Mouse (Mus musculus) midbrain, embryonic 10.5 days (tissue): ENCODE results near the gene Wwc2. TPM values are rescaled to one million over a fixed set of nuclear protein-coding genes. Genes with fewer than 3 reads are reported as not detected.

Experiments
- DNase-seq: peaks from one replicate; pipeline ENCODE4 v3.0.0-alpha.2; 2017; ENCODE audit warnings: low spot score
- H3K27ac ChIP-seq: fragments of 300-500 bp; sonication (generic); replicated peaks from 2 replicates; pipeline ENCODE4 v1.5.1; 2016; ENCODE audit warnings: mild to moderate bottlenecking
- H3K27me3 ChIP-seq: fragments of 300-500 bp; sonication (generic); 2 replicates; pipeline ENCODE4 v1.6.1; 2016; ENCODE audit warnings: low read depth, mild to moderate bottlenecking; ENCODE audit not compliant: poor library complexity, severe bottlenecking
- H3K36me3 ChIP-seq: fragments of 300-500 bp; sonication (generic); 2 replicates; pipeline ENCODE4 v1.6.1; 2016; ENCODE audit warnings: mild to moderate bottlenecking, moderate library complexity
- H3K4me1 ChIP-seq: fragments of 300-500 bp; sonication (generic); 2 replicates; pipeline ENCODE4 v1.6.1; 2016
- H3K4me3 ChIP-seq: fragments of 300-500 bp; sonication (generic); 2 replicates; pipeline ENCODE4 v1.5.1; 2016; ENCODE audit warnings: mild to moderate bottlenecking, moderate library complexity
- H3K9me3 ChIP-seq: fragments of 300-500 bp; sonication (generic); replicated peaks from 2 replicates; pipeline ENCODE4 v1.6.1; 2016; ENCODE audit warnings: mild to moderate bottlenecking
- WGBS: fragments of 180-500 bp; shearing (Covaris S2); methylation state at CpG from one replicate; pipeline ENCODE4 v1.1.7; 2016; 5-methylcytosine and 5-hydroxymethylcytosine counted together
- polyA plus RNA-seq: library from polyadenylated mRNA; unstranded; fragments of >200 nt; fragmentation: Nextera tagmentation; extraction: Ambion mirVana; gene quantifications from 2 replicates; pipeline ENCODE4 v1.2.1, GENCODE M21; 2016

Wwc2 gene
- polyA plus RNA-seq, 1 experiment from 2014 or later: 7.1 TPM

DNA sequence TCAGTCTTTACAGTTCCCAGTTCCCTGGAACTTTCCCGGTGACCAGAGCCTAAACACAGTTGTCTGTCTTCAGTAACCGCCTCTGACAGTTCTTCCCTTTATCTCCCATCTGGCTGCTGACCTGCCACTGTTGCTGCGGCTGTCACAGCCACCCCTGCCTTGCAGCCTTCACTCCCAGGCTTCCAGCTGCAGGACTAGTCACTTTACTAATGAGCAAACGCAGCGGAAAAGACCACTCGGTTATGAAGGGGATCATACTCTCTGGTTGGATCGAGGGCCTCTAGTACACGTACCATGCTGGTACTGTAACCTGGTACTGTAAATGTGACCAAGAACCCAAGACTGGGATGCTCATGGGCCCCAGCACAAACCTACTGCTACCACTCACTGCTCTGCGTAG is 83.7 kb downstream of the Wwc2 start:
- H3K9me3 ChIP-seq: peaks cover 6% of the 10 kb centered on the region; the same call in 1 of the 2 replicates
- whole genome bisulfite sequencing: 91% methylated on average over 9 of the region's 9 CpGs
- DNase-seq: no peak
- no peaks in the 10 kb centered on the region for H3K4me1 ChIP-seq
- H3K36me3 ChIP-seq: no peaks in the 10 kb centered on the region
- H3K27me3 ChIP-seq: no peaks in the 10 kb centered on the region
- no peak overlapping the region for H3K4me3 ChIP-seq
- H3K27ac ChIP-seq: no peak overlapping the region

DNA sequence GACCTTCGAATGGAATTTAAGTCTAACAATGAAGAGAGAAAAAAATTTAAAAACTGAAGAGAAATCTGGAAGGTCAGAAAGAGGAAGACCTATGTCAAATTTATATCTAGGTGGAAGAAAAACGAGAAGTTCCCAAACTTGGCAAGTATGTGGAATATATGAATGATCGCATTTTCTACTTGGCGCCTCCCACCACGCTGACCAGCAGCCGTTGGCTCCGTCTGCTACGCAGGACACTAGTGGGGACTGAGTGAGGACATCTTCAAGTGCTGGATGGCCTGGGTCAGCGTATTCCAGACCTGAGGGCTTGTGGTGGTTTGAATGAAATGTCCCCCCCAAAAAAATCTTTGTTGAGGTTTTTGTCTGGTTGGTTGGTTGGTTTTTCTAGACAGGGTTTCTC is 84.6 kb downstream of the Wwc2 start:
- no peaks in the 10 kb centered on the region for H3K27me3 ChIP-seq
- peaks cover 6% of the 10 kb centered on the region; the same call in 1 of the 2 replicates for H3K9me3 ChIP-seq
- no peak overlapping the region for H3K4me3 ChIP-seq
- H3K27ac ChIP-seq: no peak overlapping the region
- no peaks in the 10 kb centered on the region for H3K36me3 ChIP-seq
- WGBS: 95% methylated on average over 9 of the region's 9 CpGs
- H3K4me1 ChIP-seq: no peaks in the 10 kb centered on the region
- DNase-seq: no peak

DNA sequence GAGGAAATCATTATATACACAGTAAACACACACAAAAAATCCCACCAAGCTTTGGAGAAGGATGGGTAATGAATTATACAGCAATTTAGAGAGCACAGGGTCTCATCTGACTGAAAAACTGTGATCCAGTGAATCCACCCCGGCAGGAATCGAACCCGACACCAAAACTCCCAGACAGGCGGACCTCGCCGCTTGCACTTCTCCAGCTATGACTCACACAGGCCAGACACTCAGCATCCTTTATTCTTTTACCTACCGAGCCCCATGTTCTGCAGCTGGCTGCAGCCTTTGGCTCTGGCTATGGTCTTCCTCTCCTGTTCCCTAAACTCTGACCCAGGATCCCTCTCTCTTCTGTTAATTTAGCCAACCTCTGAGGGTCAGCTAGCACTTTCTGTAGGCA is 85.5 kb downstream of the Wwc2 start:
- DNase-seq: no peak
- Histone ChIP-seq H3K4me1 (no peaks in the 10 kb centered on the region), H3K4me3 (no peak overlapping the region), H3K27me3 (no peaks in the 10 kb centered on the region), H3K9me3 (peaks cover 6% of the 10 kb centered on the region; the same call in 1 of the 2 replicates), H3K36me3 (peaks cover 5% of the 10 kb centered on the region; the same call in 1 of the 2 replicates), H3K27ac (no peak overlapping the region)
- WGBS: 90% methylated on average over 7 of the region's 7 CpGs

DNA sequence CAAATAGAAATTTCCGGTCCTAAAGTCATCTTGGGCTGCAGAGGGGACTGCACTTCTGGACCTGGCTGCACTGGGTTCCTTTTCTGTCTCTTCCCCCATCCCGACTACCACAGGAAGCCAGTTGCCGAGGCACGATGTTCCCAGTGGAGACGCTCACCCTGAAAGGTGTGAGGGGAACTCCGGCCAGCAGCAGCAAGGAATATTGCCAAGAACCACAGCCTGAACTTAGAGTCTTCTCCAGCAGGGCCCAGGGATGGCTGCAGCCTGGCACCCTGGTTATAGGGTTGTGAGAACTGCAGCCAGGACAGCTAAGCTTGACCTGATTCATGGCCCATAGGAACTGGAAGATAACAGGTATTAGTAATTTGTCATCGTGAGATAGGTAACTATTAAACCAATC is 86.7 kb downstream of the Wwc2 start:
- peaks cover 15% of the 10 kb centered on the region; the same call in 1 of the 2 replicates for H3K36me3 ChIP-seq
- H3K27me3 ChIP-seq: no peaks in the 10 kb centered on the region
- no peaks in the 10 kb centered on the region for H3K4me1 ChIP-seq
- no peak for DNase-seq
- no peak overlapping the region for H3K27ac ChIP-seq
- no peak overlapping the region for H3K4me3 ChIP-seq
- WGBS: 89% methylated on average over 7 of the region's 7 CpGs
- no peaks in the 10 kb centered on the region for H3K9me3 ChIP-seq

DNA sequence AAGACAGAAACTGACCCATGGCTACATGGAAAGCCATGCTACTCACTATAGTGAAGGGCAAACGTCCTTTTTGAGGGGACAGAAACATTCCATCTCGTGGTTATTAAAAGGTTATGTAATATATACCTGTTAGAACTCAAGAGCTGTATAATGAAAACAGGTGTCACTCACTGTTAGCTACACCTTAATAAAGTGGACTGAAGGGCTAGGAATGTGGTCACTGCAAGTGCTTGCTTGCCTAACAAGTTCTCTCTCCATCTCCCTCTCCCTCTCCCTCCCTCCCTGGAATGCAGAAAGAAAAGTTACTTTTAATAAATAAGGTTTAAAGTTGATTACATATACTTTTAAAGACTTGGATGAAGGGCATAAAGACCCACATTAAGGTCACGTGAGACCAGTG is 88.0 kb downstream of the Wwc2 start:
- no peaks in the 10 kb centered on the region for H3K27me3 ChIP-seq
- H3K27ac ChIP-seq: no peak overlapping the region

DNA sequence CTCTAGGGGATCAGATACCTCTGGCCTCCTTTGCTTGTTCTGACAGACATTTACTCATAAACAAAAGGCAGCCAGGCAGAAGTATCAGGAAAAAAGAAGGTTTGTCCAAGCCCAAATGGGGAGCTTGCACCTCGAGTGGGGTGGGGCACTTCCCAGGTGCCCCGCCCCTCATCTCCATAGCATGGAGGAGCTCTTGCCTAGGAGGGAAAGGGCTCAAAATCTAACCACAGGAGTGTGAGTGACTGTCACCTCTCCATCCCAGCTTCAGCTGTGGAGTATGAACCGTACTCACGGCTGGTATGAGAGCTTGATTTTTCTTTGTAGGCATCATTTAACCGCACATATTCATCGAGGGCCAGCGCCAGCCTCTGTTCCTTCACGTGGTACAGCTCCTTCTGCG is 90.4 kb downstream of the Wwc2 start:
- DNase-seq: no peak
- H3K27me3 ChIP-seq: no peaks in the 10 kb centered on the region
- no peak overlapping the region for H3K4me3 ChIP-seq
- H3K4me1 ChIP-seq: no peaks in the 10 kb centered on the region
- no peaks in the 10 kb centered on the region for H3K9me3 ChIP-seq
- 95% methylated on average over 9 of the region's 9 CpGs for WGBS
- no peak overlapping the region for H3K27ac ChIP-seq
- H3K36me3 ChIP-seq: peaks cover 20% of the 10 kb centered on the region

More for the DNA sequence above, 88.0 kb downstream of the Wwc2 start:
- no peaks in the 10 kb centered on the region for H3K4me1 ChIP-seq
- peaks cover 15% of the 10 kb centered on the region; the same call in 1 of the 2 replicates for H3K36me3 ChIP-seq
- no peaks in the 10 kb centered on the region for H3K9me3 ChIP-seq
- no peak overlapping the region for H3K4me3 ChIP-seq
- 83% methylated on average over 3 of the region's 3 CpGs for WGBS
- no peak for DNase-seq

DNA sequence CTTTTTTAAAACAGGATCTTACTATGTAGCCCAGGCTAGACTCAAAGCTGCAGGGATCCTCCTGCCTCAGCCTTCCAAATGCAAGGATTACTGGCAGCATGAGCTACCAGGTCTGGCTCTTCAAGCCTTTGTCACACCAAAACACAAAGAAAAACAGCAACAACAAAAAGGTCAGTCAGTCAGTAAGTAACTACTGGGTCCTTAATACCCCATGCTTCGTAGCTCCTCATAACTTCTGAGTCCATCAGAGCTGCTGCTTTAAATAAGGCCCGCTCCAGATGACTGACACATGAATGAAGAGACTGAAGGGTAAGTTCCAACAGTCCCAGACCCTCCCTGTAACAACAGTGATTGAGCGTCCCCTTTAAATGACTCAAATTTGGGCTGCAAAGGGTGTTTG is 90.8 kb downstream of the Wwc2 start:
- DNase-seq: no peak
- no peaks in the 10 kb centered on the region for H3K9me3 ChIP-seq
- 94% methylated on average over 3 of the region's 3 CpGs for WGBS

GRCm38 (mm10) chr8:47892419-47892818 is 98.3 kb downstream of the Wwc2 start:
- H3K27me3 ChIP-seq: no peaks in the 10 kb centered on the region
- H3K4me1 ChIP-seq: peaks cover 17% of the 10 kb centered on the region
- H3K36me3 ChIP-seq: peaks cover 5% of the 10 kb centered on the region
- 94% methylated on average over 3 of the region's 3 CpGs for WGBS
- H3K9me3 ChIP-seq: no peaks in the 10 kb centered on the region
- no peak for DNase-seq
- H3K4me3 ChIP-seq: no peak overlapping the region
- H3K27ac ChIP-seq: no peak overlapping the region

More for the DNA sequence above, 90.8 kb downstream of the Wwc2 start:
- no peaks in the 10 kb centered on the region for H3K4me1 ChIP-seq
- H3K27ac ChIP-seq: no peak overlapping the region
- H3K27me3 ChIP-seq: no peaks in the 10 kb centered on the region
- H3K4me3 ChIP-seq: no peak overlapping the region
- H3K36me3 ChIP-seq: peaks cover 20% of the 10 kb centered on the region

GRCm38 (mm10) chr8:47891641-47892040 is 99.1 kb downstream of the Wwc2 start:
- no peak overlapping the region for H3K4me3 ChIP-seq
- 83% methylated on average over 13 of the region's 13 CpGs for WGBS
- peaks cover 17% of the 10 kb centered on the region for H3K4me1 ChIP-seq
- H3K27me3 ChIP-seq: no peaks in the 10 kb centered on the region
- DNase-seq: no peak
- H3K27ac ChIP-seq: no peak overlapping the region
- no peaks in the 10 kb centered on the region for H3K9me3 ChIP-seq
- peaks cover 5% of the 10 kb centered on the region for H3K36me3 ChIP-seq

- Histone ChIP-seq H3K27me3 (no peaks in the 10 kb centered on the region), H3K4me3 (no peak overlapping the region), H3K36me3 (0 out of 2 replicates have a peak, but pooled peaks cover 5% of the 10 kb centered on the region), H3K9me3 (no peaks in the 10 kb centered on the region), H3K4me1 (peaks cover 17% of the 10 kb centered on the region), H3K27ac (no peak overlapping the region)
- 84% methylated on average over 13 of the region's 13 CpGs for WGBS
- DNase-seq: no peak
These were observed 99.9 kb downstream of the Wwc2 start for GRCm38 (mm10) chr8:47890814-47891210.

DNA sequence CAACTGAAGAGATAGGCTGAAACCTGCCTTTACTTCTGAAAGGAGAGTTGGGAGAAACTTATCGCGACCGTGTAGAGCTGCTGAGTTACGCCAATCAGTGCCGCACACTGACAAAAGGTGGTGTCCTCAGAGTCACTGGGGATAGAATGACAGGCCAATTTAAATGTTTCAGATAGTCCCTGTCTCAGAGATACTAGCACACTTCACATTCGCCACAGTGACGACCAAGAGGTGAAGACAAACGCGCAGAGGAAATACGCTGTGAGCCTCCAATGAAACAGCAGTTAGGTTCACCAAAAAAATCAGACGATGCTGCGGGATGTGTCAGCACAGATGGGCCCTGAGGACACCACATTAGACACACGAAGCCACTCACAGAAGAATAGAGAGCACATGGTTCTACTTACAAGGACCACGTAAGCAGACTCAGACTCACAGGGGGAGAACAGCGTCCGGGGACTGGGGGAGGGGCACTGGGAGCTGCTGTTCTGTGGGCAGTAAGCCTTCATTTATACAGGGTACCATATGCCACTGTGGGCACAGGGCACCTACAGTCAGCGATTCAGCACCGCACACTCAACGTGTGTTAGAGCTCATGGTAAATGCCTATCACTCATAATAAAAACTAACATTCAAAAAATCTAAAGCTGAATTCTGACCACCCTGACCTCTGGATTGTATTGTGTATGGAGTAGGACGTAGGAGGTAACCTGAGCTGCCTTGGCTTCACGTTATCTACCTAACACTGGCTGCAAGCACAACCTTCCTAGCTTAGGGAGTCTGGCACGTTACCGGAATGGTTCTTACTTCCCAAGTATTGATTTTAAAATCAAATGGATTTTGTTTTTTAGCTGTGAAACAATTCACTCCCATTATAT is 100.5 kb downstream of the Wwc2 start:
- no peak overlapping the region for H3K27ac ChIP-seq
- peaks cover 17% of the 10 kb centered on the region for H3K4me1 ChIP-seq
- no peak for DNase-seq
- H3K36me3 ChIP-seq: 0 out of 2 replicates have a peak, but pooled peaks cover 5% of the 10 kb centered on the region
- no peaks in the 10 kb centered on the region for H3K27me3 ChIP-seq
- 74% methylated on average over 23 of the region's 23 CpGs for WGBS
- H3K9me3 ChIP-seq: no peaks in the 10 kb centered on the region
- no peak overlapping the region for H3K4me3 ChIP-seq

DNA sequence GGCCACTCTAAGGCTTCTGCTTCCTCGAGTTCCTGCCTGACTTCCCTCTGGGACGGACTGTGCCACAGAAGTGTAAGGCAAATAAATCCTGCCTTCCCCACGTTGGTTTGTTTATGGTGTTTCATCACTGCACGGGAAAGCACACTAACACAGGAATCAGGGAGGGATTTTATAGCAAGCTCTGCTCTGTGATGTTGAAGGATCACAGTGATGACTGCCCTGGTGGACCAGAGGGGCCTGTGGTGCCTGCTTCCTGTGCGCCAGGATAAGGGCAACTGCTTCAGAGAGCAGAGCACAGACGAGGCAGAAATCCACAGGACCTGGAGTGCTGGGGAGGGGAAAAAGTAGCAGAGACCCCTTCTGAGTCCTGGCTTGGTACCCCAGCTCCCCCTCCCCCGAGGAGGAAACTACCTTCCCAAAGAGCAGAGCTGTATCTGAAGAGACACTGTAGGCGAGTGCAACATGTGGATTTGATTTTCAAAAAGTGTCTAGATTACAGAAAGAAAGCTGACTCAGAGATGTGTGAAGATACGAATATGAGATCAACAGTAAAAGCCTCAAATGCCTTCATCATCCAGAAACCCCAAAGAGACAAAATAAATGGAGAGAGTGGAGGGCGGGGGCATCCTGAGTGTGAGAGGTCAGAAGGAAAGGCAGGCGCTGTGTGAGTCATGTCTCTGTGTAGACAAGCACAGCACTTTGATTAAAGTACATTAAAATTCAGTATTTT is 101.7 kb downstream of the Wwc2 start:
- no peak overlapping the region for H3K4me3 ChIP-seq
- H3K4me1 ChIP-seq: peaks cover 17% of the 10 kb centered on the region
- peak overlapping the region; percentile 13; the same call in 1 of the 2 replicates for H3K27ac ChIP-seq
- DNase-seq: no peak
- WGBS: 74% methylated on average over 11 of the region's 11 CpGs
- H3K27me3 ChIP-seq: no peaks in the 10 kb centered on the region
- H3K9me3 ChIP-seq: no peaks in the 10 kb centered on the region
- H3K36me3 ChIP-seq: 0 out of 2 replicates have a peak, but pooled peaks cover 5% of the 10 kb centered on the region

GRCm38 (mm10) chr8:47884306-47884705 is 106.4 kb downstream of the Wwc2 start:
- H3K4me1 ChIP-seq: 0 out of 2 replicates have a peak, but pooled peaks cover under 1% of the 10 kb centered on the region
- H3K9me3 ChIP-seq: no peaks in the 10 kb centered on the region
- WGBS: 89% methylated on average over 5 of the region's 5 CpGs
- no peaks in the 10 kb centered on the region for H3K27me3 ChIP-seq
- no peak overlapping the region for H3K27ac ChIP-seq
- H3K36me3 ChIP-seq: peaks cover 22% of the 10 kb centered on the region
- no peak for DNase-seq
- H3K4me3 ChIP-seq: no peak overlapping the region
